Mouse (Mus musculus) activated CD4-positive, CD25-positive, alpha-beta regulatory T cell, adult 4 months (primary cell): ENCODE results near the gene Ppp1r35. TPM values are rescaled to one million over a fixed set of nuclear protein-coding genes. Genes with fewer than 3 reads are reported as not detected.

Experiments used
- polyA plus RNA-seq, 2 experiments: library from polyadenylated mRNA; unstranded; fragments of 100-300 nt; shearing (Covaris generic); gene quantifications; one replicate each; pipeline ENCODE4 v1.2.1; 2017

Gene Ppp1r35
- polyA plus RNA-seq, 2 experiments from 2014 or later = 7.2 to 8.8 TPM

Other genes starting within 250 kb of the Ppp1r35 start
- not detected for gene Epo, start 245.6 kb upstream of the Ppp1r35 start, polyA plus RNA-seq
- gene Gnb2, start 245.3 kb upstream of the Ppp1r35 start, polyA plus RNA-seq = 10 to 100 TPM; 73.0 to 82.7 TPM
- not detected for gene Actl6b, start 225.3 kb upstream of the Ppp1r35 start, polyA plus RNA-seq
- under 1 TPM; 0.60 to 0.79 TPM for gene Tfr2, start 209.0 kb upstream of the Ppp1r35 start, polyA plus RNA-seq
- 10 to 100 TPM; 33.2 to 38.8 TPM for gene Mospd3, start 177.8 kb upstream of the Ppp1r35 start, polyA plus RNA-seq
- under 1 TPM in 1 of 2 experiments, not detected in 1; 0.53 TPM for gene Pcolce, start 165.1 kb upstream of the Ppp1r35 start, polyA plus RNA-seq
- gene Fbxo24, start 149.8 kb upstream of the Ppp1r35 start, polyA plus RNA-seq = under 1 TPM in 1 of 2 experiments, not detected in 1; 0.33 TPM
- 10 to 100 TPM; 61.6 to 68.6 TPM for gene Lrch4, start 149.7 kb upstream of the Ppp1r35 start, polyA plus RNA-seq
- 10 to 100 TPM in 1 of 2 experiments, 1 to 10 TPM in 1; 8.1 to 10.2 TPM for gene Gm20605, start 149.7 kb upstream of the Ppp1r35 start, polyA plus RNA-seq
- 10 to 100 TPM; 30.0 to 32.3 TPM for gene Sap25, start 137.5 kb upstream of the Ppp1r35 start, polyA plus RNA-seq
- gene Irs3, start 133.1 kb upstream of the Ppp1r35 start, polyA plus RNA-seq = not detected
- 10 to 100 TPM; 15.8 to 20.1 TPM for gene Agfg2, start 94.1 kb upstream of the Ppp1r35 start, polyA plus RNA-seq
- under 1 TPM in 1 of 2 experiments, not detected in 1; 0.19 TPM for gene Nyap1, start 37.2 kb upstream of the Ppp1r35 start, polyA plus RNA-seq
- 10 to 100 TPM; 62.9 to 82.3 TPM for gene Tsc22d4, start 33.1 kb upstream of the Ppp1r35 start, polyA plus RNA-seq
- 10 to 100 TPM; 22.4 to 26.9 TPM for gene Mepce, start 8.8 kb downstream of the Ppp1r35 start, polyA plus RNA-seq
- 10 to 100 TPM in 1 of 2 experiments, 1 to 10 TPM in 1; 5.9 to 10.9 TPM for gene Zcwpw1, start 8.9 kb downstream of the Ppp1r35 start, polyA plus RNA-seq
- not detected for gene Pilra, start 57.4 kb downstream of the Ppp1r35 start, polyA plus RNA-seq
- 1 to 10 TPM in 1 of 2 experiments, not detected in 1; 1.6 TPM for gene Pilrb1, start 79.3 kb downstream of the Ppp1r35 start, polyA plus RNA-seq
- gene Pilrb2, start 93.0 kb downstream of the Ppp1r35 start, polyA plus RNA-seq = not detected
- gene Cyp3a13, start 142.8 kb downstream of the Ppp1r35 start, polyA plus RNA-seq = not detected
- not detected for gene Gjc3, start 184.2 kb downstream of the Ppp1r35 start, polyA plus RNA-seq
- gene Azgp1, start 202.7 kb downstream of the Ppp1r35 start, polyA plus RNA-seq = under 1 TPM in 1 of 2 experiments, not detected in 1; 0.28 TPM
- not detected for gene Smok3a, start 242.4 kb downstream of the Ppp1r35 start, polyA plus RNA-seq
- not detected for gene Smok3b, start 242.6 kb downstream of the Ppp1r35 start, polyA plus RNA-seq